Mouse (Mus musculus): Measurements from ENCODE around the gene 2310011J03Rik.

2310011J03Rik gene

GRCm38 (mm10) chr10:80341491-80342304, 21.4 kb upstream of the 2310011J03Rik start:
- no peak for DNase-seq (ENCODE audit: low read depth, low spot score)

- no peak for DNase-seq (ENCODE audit: low read depth, low spot score)
These were observed 20.7 kb upstream of the 2310011J03Rik start for GRCm38 (mm10) chr10:80341026-80341425.

GRCm38 (mm10) chr10:80339941-80340750, 19.8 kb upstream of the 2310011J03Rik start:
- DNase-seq (ENCODE audit: low read depth, low spot score), result peak; percentile 90

- DNase-seq (ENCODE audit: low read depth, low spot score), result no peak
These were observed 15.9 kb upstream of the 2310011J03Rik start for GRCm38 (mm10) chr10:80336263-80336662.

GRCm38 (mm10) chr10:80332525-80332989, 12.2 kb upstream of the 2310011J03Rik start:
- no peak for DNase-seq (ENCODE audit: low read depth, low spot score)

GRCm38 (mm10) chr10:80331636-80332524, 11.5 kb upstream of the 2310011J03Rik start:
- no peak for DNase-seq (ENCODE audit: low read depth, low spot score)

GRCm38 (mm10) chr10:80330888-80331287, 10.6 kb upstream of the 2310011J03Rik start:
- no peak for DNase-seq (ENCODE audit: low read depth, low spot score)

- DNase-seq (ENCODE audit: low read depth, low spot score), result no peak
These were observed 9.7 kb upstream of the 2310011J03Rik start for GRCm38 (mm10) chr10:80330084-80330483.

GRCm38 (mm10) chr10:80329273-80330081, 9.1 kb upstream of the 2310011J03Rik start, which contains the start of the genes Pcsk4 and Reep6:
Gene Pcsk4 (minus strand): TSS chr10:80329498.
Gene Reep6 (plus strand): TSS chr10:80329953.
- DNase-seq (ENCODE audit: low read depth, low spot score), result peak; percentile 100

GRCm38 (mm10) chr10:80325045-80325444, 4.7 kb upstream of the 2310011J03Rik start:
- no peak for DNase-seq (ENCODE audit: low read depth, low spot score)

GRCm38 (mm10) chr10:80324120-80325037, 4.0 kb upstream of the 2310011J03Rik start:
- no peak for DNase-seq (ENCODE audit: low read depth, low spot score)

- peak; percentile 55 for DNase-seq (ENCODE audit: low read depth, low spot score)
These were observed 3.2 kb upstream of the 2310011J03Rik start for GRCm38 (mm10) chr10:80323261-80324119.

GRCm38 (mm10) chr10:80322811-80323211, 2.5 kb upstream of the 2310011J03Rik start:
- no peak for DNase-seq (ENCODE audit: low read depth, low spot score)

GRCm38 (mm10) chr10:80321670-80322581, 1.6 kb upstream of the 2310011J03Rik start:
- no peak for DNase-seq (ENCODE audit: low read depth, low spot score)

GRCm38 (mm10) chr10:80321014-80321669, 805 bp upstream of the 2310011J03Rik start:
- no peak for DNase-seq (ENCODE audit: low read depth, low spot score)

- DNase-seq (ENCODE audit: low read depth, low spot score), result no peak
These were observed 3.3 kb downstream of the 2310011J03Rik start for GRCm38 (mm10) chr10:80317011-80317410.

GRCm38 (mm10) chr10:80316359-80316781, 4.0 kb downstream of the 2310011J03Rik start:
- DNase-seq (ENCODE audit: low read depth, low spot score), result no peak
